Mouse (Mus musculus): ENCODE data around the gene Camk2d. TPM values are rescaled to one million over a fixed set of nuclear protein-coding genes. Genes with fewer than 3 reads are reported as not detected.

Camk2d gene
- polyA plus RNA-seq, 1 experiment from 2014 or later, result 34.9 TPM

- no peaks in the 10 kb centered on the region for H3K9me3 ChIP-seq (ENCODE audit: control insufficient read depth, low read length)
- H3K27me3 ChIP-seq (ENCODE audit: control insufficient read depth, insufficient read depth, low read length), result no peaks in the 10 kb centered on the region
- 91% methylated on average over 3 of the region's 3 CpGs for WGBS
These were observed 226.3 kb downstream of the Camk2d start for GRCm38 (mm10) chr3:126822374-126822773.

GRCm38 (mm10) chr3:126824930-126825329, 228.8 kb downstream of the Camk2d start:
- DNase-seq (ENCODE audit: low spot score) (no peak), ATAC-seq (ENCODE audit: low FRiP score, low TSS enrichment) (no peak)
- no peak overlapping the region for H3K27ac ChIP-seq (replicated peaks)
- H3K27me3 ChIP-seq (ENCODE audit: control insufficient read depth, insufficient read depth, low read length), result no peaks in the 10 kb centered on the region
- no peak overlapping the region for H3K4me3 ChIP-seq (ENCODE audit: low read depth, low read length)
- no peaks in the 10 kb centered on the region for H3K4me1 ChIP-seq (replicated peaks; ENCODE audit: control insufficient read depth, insufficient read depth)
- no peak overlapping the region for H3K9ac ChIP-seq (ENCODE audit: low read length)
- WGBS, result 82% methylated on average over 1 of the region's 1 CpGs
- H3K36me3 ChIP-seq (ENCODE audit: control insufficient read depth, insufficient read depth, low read length), result no peaks in the 10 kb centered on the region
- H3K9me3 ChIP-seq (ENCODE audit: control insufficient read depth, low read length), result no peaks in the 10 kb centered on the region
- TF ChIP-seq CTCF (IDR thresholded peaks at IDR 0.05; ENCODE audit: low read depth), result no peak
- TF ChIP-seq EP300 (optimal IDR thresholded peaks at IDR 0.05), result no peak
- H3K4me2 ChIP-seq (replicated peaks; ENCODE audit: low read depth), result no peak overlapping the region

More at GRCm38 (mm10) chr3:126822374-126822773, 226.3 kb downstream of the Camk2d start:
- no peak overlapping the region for H3K27ac ChIP-seq (replicated peaks)
- no peak overlapping the region for H3K4me3 ChIP-seq (ENCODE audit: low read depth, low read length)
- no peak overlapping the region for H3K9ac ChIP-seq (ENCODE audit: low read length)
- DNase-seq (ENCODE audit: low spot score) (no peak), ATAC-seq (ENCODE audit: low FRiP score, low TSS enrichment) (peak; percentile 45; the same call in 1 of the 2 replicates)
- no peak for TF ChIP-seq EP300 (optimal IDR thresholded peaks at IDR 0.05)
- TF ChIP-seq CTCF (IDR thresholded peaks at IDR 0.05; ENCODE audit: low read depth), result no peak
- H3K4me1 ChIP-seq (replicated peaks; ENCODE audit: control insufficient read depth, insufficient read depth), result no peaks in the 10 kb centered on the region
- H3K4me2 ChIP-seq (replicated peaks; ENCODE audit: low read depth), result no peak overlapping the region
- no peaks in the 10 kb centered on the region for H3K36me3 ChIP-seq (ENCODE audit: control insufficient read depth, insufficient read depth, low read length)

- no peak for TF ChIP-seq EP300 (optimal IDR thresholded peaks at IDR 0.05)
- no peak for TF ChIP-seq CTCF (IDR thresholded peaks at IDR 0.05; ENCODE audit: low read depth)
- H3K4me1 ChIP-seq (replicated peaks; ENCODE audit: control insufficient read depth, insufficient read depth), result no peaks in the 10 kb centered on the region; the same call in 1 of the 2 replicates
- DNase-seq (ENCODE audit: low spot score) (no peak), ATAC-seq (ENCODE audit: low FRiP score, low TSS enrichment) (no peak)
- H3K4me2 ChIP-seq (replicated peaks; ENCODE audit: low read depth), result no peak overlapping the region
- no peaks in the 10 kb centered on the region for H3K27me3 ChIP-seq (ENCODE audit: control insufficient read depth, insufficient read depth, low read length)
- no peaks in the 10 kb centered on the region for H3K36me3 ChIP-seq (ENCODE audit: control insufficient read depth, insufficient read depth, low read length)
- no peaks in the 10 kb centered on the region for H3K9me3 ChIP-seq (ENCODE audit: control insufficient read depth, low read length)
- no peak overlapping the region for H3K4me3 ChIP-seq (ENCODE audit: low read depth, low read length)
- no peak overlapping the region for H3K27ac ChIP-seq (replicated peaks)
- WGBS, result 70% methylated on average over 2 of the region's 2 CpGs
- no peak overlapping the region for H3K9ac ChIP-seq (ENCODE audit: low read length)
These were observed 230.1 kb downstream of the Camk2d start for GRCm38 (mm10) chr3:126826172-126826571.

- Histone ChIP-seq H3K4me1 (replicated peaks; ENCODE audit: control insufficient read depth, insufficient read depth) (no peaks in the 10 kb centered on the region; the same call in 1 of the 2 replicates), H3K36me3 (ENCODE audit: control insufficient read depth, insufficient read depth, low read length) (no peaks in the 10 kb centered on the region), H3K27ac (replicated peaks) (no peak overlapping the region), H3K4me2 (replicated peaks; ENCODE audit: low read depth) (no peak overlapping the region), H3K4me3 (ENCODE audit: low read depth, low read length) (no peak overlapping the region), H3K9ac (ENCODE audit: low read length) (no peak overlapping the region), H3K9me3 (ENCODE audit: control insufficient read depth, low read length) (no peaks in the 10 kb centered on the region), H3K27me3 (ENCODE audit: control insufficient read depth, insufficient read depth, low read length) (no peaks in the 10 kb centered on the region)
- no peak for DNase-seq (ENCODE audit: low spot score)
- ATAC-seq (ENCODE audit: low FRiP score, low TSS enrichment), result no peak
- WGBS, result 88% methylated on average over 3 of the region's 3 CpGs
- TF ChIP-seq EP300 (optimal IDR thresholded peaks at IDR 0.05), result no peak
- TF ChIP-seq CTCF (IDR thresholded peaks at IDR 0.05; ENCODE audit: low read depth), result no peak
These were observed 231.8 kb downstream of the Camk2d start for GRCm38 (mm10) chr3:126827900-126828299.

- Histone ChIP-seq H3K4me1 (replicated peaks; ENCODE audit: control insufficient read depth, insufficient read depth) (no peaks in the 10 kb centered on the region; the same call in 1 of the 2 replicates), H3K36me3 (ENCODE audit: control insufficient read depth, insufficient read depth, low read length) (no peaks in the 10 kb centered on the region), H3K9ac (ENCODE audit: low read length) (no peak overlapping the region), H3K9me3 (ENCODE audit: control insufficient read depth, low read length) (no peaks in the 10 kb centered on the region), H3K27me3 (ENCODE audit: control insufficient read depth, insufficient read depth, low read length) (no peaks in the 10 kb centered on the region), H3K27ac (replicated peaks) (no peak overlapping the region), H3K4me3 (ENCODE audit: low read depth, low read length) (no peak overlapping the region), H3K4me2 (replicated peaks; ENCODE audit: low read depth) (no peak overlapping the region)
- DNase-seq (ENCODE audit: low spot score) (no peak), ATAC-seq (ENCODE audit: low FRiP score, low TSS enrichment) (no peak)
- 73% methylated on average over 2 of the region's 2 CpGs for WGBS
- TF ChIP-seq EP300 (optimal IDR thresholded peaks at IDR 0.05) (no peak), CTCF (IDR thresholded peaks at IDR 0.05; ENCODE audit: low read depth) (no peak)
These were observed 233.7 kb downstream of the Camk2d start for GRCm38 (mm10) chr3:126829817-126830216.

GRCm38 (mm10) chr3:126831418-126832138, 235.5 kb downstream of the Camk2d start:
- Histone ChIP-seq H3K36me3 (ENCODE audit: control insufficient read depth, insufficient read depth, low read length) (no peaks in the 10 kb centered on the region), H3K27me3 (ENCODE audit: control insufficient read depth, insufficient read depth, low read length) (no peaks in the 10 kb centered on the region), H3K27ac (replicated peaks) (no peak overlapping the region; the same call in 1 of the 2 replicates), H3K9ac (ENCODE audit: low read length) (no peak overlapping the region), H3K4me2 (replicated peaks; ENCODE audit: low read depth) (no peak overlapping the region), H3K4me3 (ENCODE audit: low read depth, low read length) (no peak overlapping the region), H3K9me3 (ENCODE audit: control insufficient read depth, low read length) (no peaks in the 10 kb centered on the region), H3K4me1 (replicated peaks; ENCODE audit: control insufficient read depth, insufficient read depth) (no peaks in the 10 kb centered on the region; the same call in 1 of the 2 replicates)
- peak; percentile 33; the same call in 1 of the 2 replicates for TF ChIP-seq CTCF (IDR thresholded peaks at IDR 0.05; ENCODE audit: low read depth)
- TF ChIP-seq EP300 (optimal IDR thresholded peaks at IDR 0.05), result no peak
- ATAC-seq (ENCODE audit: low FRiP score, low TSS enrichment) (peak; percentile 97), DNase-seq (ENCODE audit: low spot score) (peak; percentile 60)
- 35% methylated on average over 6 of the region's 6 CpGs for WGBS

Measured in stomach, postnatal 0 days (tissue).